Mouse (Mus musculus): ENCODE data around the gene Bap1. TPM values are rescaled to one million over a fixed set of nuclear protein-coding genes. Genes with fewer than 3 reads are reported as not detected.

The Bap1 gene
- total RNA-seq, 4 experiments from 2014 or later: 46.3 to 57.2 (median 48.7) TPM

Other genes starting within 250 kb of the Bap1 start
- 100 to 1,000 TPM; 121 to 132 (median 130) TPM for gene Spcs1, start 249.8 kb upstream of the Bap1 start, total RNA-seq (2022)
- 10 to 100 TPM; 38.3 to 45.6 (median 39.8) TPM for gene Pbrm1, start 232.3 kb upstream of the Bap1 start, total RNA-seq (2022)
- 10 to 100 TPM; 25.7 to 35.9 (median 30.8) TPM for gene Gnl3, start 232.3 kb upstream of the Bap1 start, total RNA-seq (2022)
- gene Smim4, start 122.5 kb upstream of the Bap1 start, total RNA-seq (2022): 10 to 100 TPM; 26.8 to 40.5 (median 34.1) TPM
- gene Nt5dc2, start 120.4 kb upstream of the Bap1 start, total RNA-seq (2022): 1 to 10 TPM in 1 of 4 experiments, under 1 TPM in 3; 0.32 to 1.1 (median 0.74) TPM
- gene Stab1, start 82.8 kb upstream of the Bap1 start, total RNA-seq (2022): 1 to 10 TPM; 5.0 to 9.9 (median 6.0) TPM
- gene Tnnc1, start 43.1 kb upstream of the Bap1 start, total RNA-seq (2022): 100 to 1,000 TPM; 451 to 634 (median 529) TPM
- 10 to 100 TPM; 49.1 to 60.3 (median 53.8) TPM for gene Nisch, start 34.5 kb upstream of the Bap1 start, total RNA-seq (2022)
- gene Sema3g, start 33.6 kb upstream of the Bap1 start, total RNA-seq (2022): 1 to 10 TPM; 3.8 to 4.9 (median 4.5) TPM
- gene Phf7, start 133 bp upstream of the Bap1 start, total RNA-seq (2022): 10 to 100 TPM; 11.2 to 11.7 (median 11.6) TPM
- gene Dnah1, start 72.4 kb downstream of the Bap1 start, total RNA-seq (2022): under 1 TPM in 2 of 4 experiments, not detected in 2; 0.05 to 0.11 TPM
- 10 to 100 TPM; 27.0 to 33.1 (median 30.5) TPM for gene Capn7, start 85.2 kb downstream of the Bap1 start, total RNA-seq (2022)
- gene Sh3bp5, start 184.6 kb downstream of the Bap1 start, total RNA-seq (2022): 10 to 100 TPM; 38.1 to 56.9 (median 50.0) TPM
- 10 to 100 TPM in 2 of 4 experiments, 1 to 10 TPM in 2; 8.5 to 13.8 (median 9.7) TPM for gene Eaf1, start 242.9 kb downstream of the Bap1 start, total RNA-seq (2022)
- 10 to 100 TPM in 1 of 4 experiments, 1 to 10 TPM in 3; 5.6 to 10.3 (median 7.0) TPM for gene Mettl6, start 243.6 kb downstream of the Bap1 start, total RNA-seq (2022)